Mouse (Mus musculus) neutrophil, adult 5-6 weeks (primary cell): ENCODE results near the gene Rasgrp2. TPM values are rescaled to one million over a fixed set of nuclear protein-coding genes. Genes with fewer than 3 reads are reported as not detected.

Source experiments
- ATAC-seq: fragments of 151-379, 151-347 bp; 2 replicates; pipeline ENCODE4 v1.8.0; 2017; ENCODE audit warnings: mild to moderate bottlenecking, moderate TSS enrichment; ENCODE audit not compliant: insufficient number of reproducible peaks, poor library complexity, low FRiP score, severe bottlenecking; ENCODE audit errors: extremely low read depth
- total RNA-seq: library from RNA; stranded (forward); fragments of 200-1000 nt; gene quantifications from 2 replicates; pipeline ENCODE4 v1.2.3, GENCODE M21; 2017

Gene Rasgrp2
- total RNA-seq, 1 experiment from 2014 or later: 447 TPM

- no peak for ATAC-seq
These were observed 60.4 kb downstream of the Rasgrp2 start for GRCm38 (mm10) chr19:6459504-6459903.

DNA sequence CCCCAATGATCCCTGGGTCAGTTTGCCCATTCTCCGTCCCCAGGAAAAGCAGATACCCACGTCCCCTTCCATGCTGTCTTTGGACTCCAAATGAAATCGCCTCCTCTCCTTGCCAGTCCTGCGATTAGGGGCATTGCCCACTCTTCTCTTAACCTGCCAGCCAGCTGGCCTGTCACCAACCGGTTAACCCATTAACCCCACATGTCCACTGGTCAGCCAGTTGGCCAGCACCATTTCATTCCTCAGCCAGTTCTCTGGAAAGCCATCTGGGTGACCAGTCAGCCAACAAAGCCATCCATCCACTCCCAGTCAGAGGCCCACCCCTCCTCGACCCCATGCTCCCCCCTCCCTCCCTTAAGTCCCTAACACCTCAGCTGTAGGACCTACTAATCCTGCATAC lies 63.7 kb downstream of the Rasgrp2 start:
- ATAC-seq: no peak

GRCm38 (mm10) chr19:6464306-6465071 lies 65.3 kb downstream of the Rasgrp2 start:
- no peak for ATAC-seq

Other genes with a start within 250 kb of the Rasgrp2 start
- gene Majin, start 215.0 kb upstream of the Rasgrp2 start, total RNA-seq: not detected in 2 replicates
- gene Gpha2, start 173.0 kb upstream of the Rasgrp2 start, total RNA-seq: not detected in 2 replicates
- gene Ppp2r5b, start 163.5 kb upstream of the Rasgrp2 start, total RNA-seq: 21.8 and 22.1 TPM in 2 replicates
- 43.0 and 49.3 TPM in 2 replicates for gene Atg2a, start 157.7 kb upstream of the Rasgrp2 start, total RNA-seq
- 126 and 148 TPM in 2 replicates for gene Ehd1, start 122.6 kb upstream of the Rasgrp2 start, total RNA-seq
- 4.4 and 10.9 TPM in 2 replicates for gene Cdc42bpg, start 92.9 kb upstream of the Rasgrp2 start, total RNA-seq
- 29.5 and 33.6 TPM in 2 replicates for gene Men1, start 64.4 kb upstream of the Rasgrp2 start, total RNA-seq
- gene Map4k2, start 58.2 kb upstream of the Rasgrp2 start, total RNA-seq: 791 and 881 TPM in 2 replicates
- gene Sf1, start 35.6 kb upstream of the Rasgrp2 start, total RNA-seq: 370 and 400 TPM in 2 replicates
- 8.7 and 14.1 TPM in 2 replicates for gene Pygm, start 14.9 kb upstream of the Rasgrp2 start, total RNA-seq
- gene Nrxn2, start 19.4 kb downstream of the Rasgrp2 start, total RNA-seq: 0.70 and 3.4 TPM in 2 replicates
- 0.12 TPM in 1 of 2 replicates, not detected in the other for gene Slc22a12, start 143.7 kb downstream of the Rasgrp2 start, total RNA-seq